Mouse (Mus musculus): ENCODE data around the gene Hbp1. TPM values are rescaled to one million over a fixed set of nuclear protein-coding genes. Genes with fewer than 3 reads are reported as not detected.

Gene Hbp1
- 109 and 113 TPM in 2 replicates for polyA plus RNA-seq (2015; fragmentation: Nextera tagmentation; extraction: Ambion mirVana)

DNA sequence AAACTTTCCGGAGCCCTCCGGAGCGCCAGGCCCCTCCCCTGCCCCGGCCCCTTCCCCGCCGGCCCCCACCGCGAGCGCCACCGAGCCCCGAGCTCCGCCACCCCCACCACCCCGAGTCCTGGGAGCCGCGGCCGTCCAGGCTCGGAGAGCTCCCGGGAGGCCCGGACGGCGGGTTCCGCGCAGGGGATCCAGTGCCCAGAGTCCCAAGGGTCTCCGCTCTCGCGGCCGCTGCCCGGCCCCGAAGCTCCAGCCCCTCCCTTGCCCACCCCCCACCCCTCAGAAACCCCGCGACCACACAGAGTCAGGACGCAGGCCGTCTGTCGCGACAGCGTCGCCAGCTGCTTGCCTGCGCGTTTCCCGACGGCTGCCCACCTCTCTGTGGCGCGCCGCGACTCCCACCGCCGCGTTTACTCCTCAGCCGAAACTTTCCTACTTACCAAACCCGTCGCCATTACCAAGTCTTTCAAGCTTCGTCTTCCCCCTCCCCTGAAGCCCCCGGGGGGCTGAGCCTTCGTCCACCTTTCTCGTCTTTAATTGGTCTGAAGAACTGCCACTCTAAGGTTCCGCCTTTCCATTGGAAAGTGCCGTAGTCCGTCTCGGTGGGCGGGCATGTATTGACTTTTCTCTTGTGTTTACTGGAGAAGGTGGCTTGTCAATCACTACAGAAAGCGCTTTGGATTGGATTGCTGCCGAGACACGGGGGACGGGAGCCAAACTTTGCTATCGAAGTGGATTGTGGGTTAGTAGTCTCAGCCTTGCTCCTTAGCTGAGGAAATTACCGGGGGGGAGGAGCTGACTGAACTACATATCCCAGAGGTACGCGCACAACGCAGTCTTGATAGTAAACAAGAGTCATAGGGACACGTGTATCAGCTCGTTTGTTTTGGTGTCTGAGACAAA, at the start of gene Hbp1:
TSS of gene Hbp1 (minus strand) at position 777 of the 900 bp plus-strand sequence.
- Histone ChIP-seq H3K4me3 (replicated peaks) (peak within 1 kb of the TSS; percentile 89), H3K4me2 (peak within 1 kb of the TSS; percentile 73), H3K9me3 (replicated peaks) (no peaks in the 10 kb centered on the region), H3K36me3 (no peaks in the 10 kb centered on the region), H3K27ac (peak within 1 kb of the TSS; percentile 100), H3K4me1 (peaks cover 4% of the 10 kb centered on the region), H3K9ac (peak within 1 kb of the TSS; percentile 92), H3K27me3 (no peaks in the 10 kb centered on the region)
- under 1% methylated on average over 63 of the region's 71 CpGs for WGBS
- peak; percentile 96 for ATAC-seq (replicated peaks; ENCODE audit: low FRiP score)

DNA sequence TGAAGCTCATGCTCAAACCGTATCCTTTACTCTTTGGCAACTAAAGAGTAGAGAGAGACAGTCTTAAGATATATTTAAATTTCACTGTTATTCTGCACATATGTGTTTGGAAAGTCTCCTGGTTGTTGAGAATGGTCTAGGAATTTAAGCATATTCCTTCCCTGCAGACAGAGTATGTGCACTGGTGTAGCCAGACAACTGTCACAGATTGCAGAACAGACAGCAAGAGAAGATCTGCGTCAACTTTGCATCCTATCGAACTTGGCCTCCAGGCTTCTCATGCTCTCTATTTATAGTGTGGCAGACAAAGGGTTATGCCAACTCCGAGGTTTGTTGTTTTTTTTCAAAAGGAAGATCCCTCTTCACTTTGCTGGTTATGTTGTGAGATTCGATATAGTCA, 48.4 kb upstream of the Hbp1 start:
- Histone ChIP-seq H3K27ac (no peak overlapping the region), H3K9ac (no peak overlapping the region), H3K4me1 (0 out of 2 replicates have a peak, but pooled peaks cover 3% of the 10 kb centered on the region), H3K27me3 (no peaks in the 10 kb centered on the region), H3K4me2 (no peak overlapping the region), H3K9me3 (replicated peaks) (no peaks in the 10 kb centered on the region), H3K4me3 (replicated peaks) (no peak overlapping the region), H3K36me3 (no peaks in the 10 kb centered on the region)
- no peak for ATAC-seq (replicated peaks; ENCODE audit: low FRiP score)
- 81% methylated on average over 5 of the region's 5 CpGs for WGBS

DNA sequence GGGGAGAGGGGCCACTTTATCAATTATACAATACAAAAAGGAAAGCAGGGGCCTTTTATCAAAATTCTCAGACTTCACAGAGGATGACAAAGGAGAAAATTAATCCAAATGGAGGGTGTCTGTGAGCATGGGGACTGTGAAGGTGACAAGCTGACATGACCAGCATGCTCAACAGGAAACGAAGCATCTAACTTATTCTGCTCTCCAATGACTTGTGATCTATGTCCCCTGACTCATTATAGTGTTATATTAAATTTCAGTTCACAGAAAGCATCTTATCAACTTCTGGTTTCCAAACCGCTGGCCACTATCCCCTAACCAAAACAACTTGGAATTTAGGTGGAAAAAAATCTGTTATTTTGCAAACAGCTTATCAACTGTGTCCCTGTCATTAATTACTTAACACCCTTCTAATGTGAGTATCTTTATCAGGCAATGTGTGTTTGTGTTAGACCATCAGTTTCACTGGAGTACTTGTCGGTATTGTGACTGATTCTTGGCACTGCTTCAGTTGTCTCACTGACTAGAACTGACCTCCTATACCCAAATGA, 47.1 kb upstream of the Hbp1 start:
- 40% methylated on average over 3 of the region's 3 CpGs for WGBS
- no peak overlapping the region for H3K27ac ChIP-seq
- H3K9ac ChIP-seq: no peak overlapping the region
- H3K36me3 ChIP-seq: no peaks in the 10 kb centered on the region
- no peak for ATAC-seq (replicated peaks; ENCODE audit: low FRiP score)
- no peaks in the 10 kb centered on the region for H3K9me3 ChIP-seq (replicated peaks)
- H3K4me2 ChIP-seq: no peak overlapping the region
- H3K4me1 ChIP-seq: 0 out of 2 replicates have a peak, but pooled peaks cover 3% of the 10 kb centered on the region
- no peak overlapping the region for H3K4me3 ChIP-seq (replicated peaks)
- no peaks in the 10 kb centered on the region for H3K27me3 ChIP-seq

DNA sequence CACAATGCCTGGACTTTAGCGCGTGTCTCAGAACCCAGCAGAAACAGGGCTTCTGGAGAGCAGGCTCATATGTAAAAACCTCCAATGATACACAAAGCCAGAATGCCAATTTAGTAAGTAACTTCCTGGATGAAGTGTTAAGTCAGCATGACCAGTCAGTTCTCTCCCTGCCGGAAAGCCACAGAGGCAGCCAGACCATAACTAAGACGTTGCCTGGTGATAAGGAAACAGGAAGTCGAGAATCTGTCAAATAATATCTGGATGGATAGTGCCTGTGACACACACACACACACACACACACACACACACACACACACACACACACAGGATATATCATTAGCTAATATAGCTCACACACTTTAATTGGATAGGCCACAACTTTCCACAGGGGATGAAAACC, 46.5 kb upstream of the Hbp1 start:
- Histone ChIP-seq H3K9me3 (replicated peaks) (no peaks in the 10 kb centered on the region), H3K4me2 (no peak overlapping the region), H3K9ac (no peak overlapping the region), H3K36me3 (no peaks in the 10 kb centered on the region), H3K4me3 (replicated peaks) (no peak overlapping the region), H3K4me1 (0 out of 2 replicates have a peak, but pooled peaks cover 3% of the 10 kb centered on the region), H3K27me3 (no peaks in the 10 kb centered on the region), H3K27ac (no peak overlapping the region)
- WGBS: 54% methylated on average over 5 of the region's 5 CpGs
- ATAC-seq (replicated peaks; ENCODE audit: low FRiP score): peak; percentile 60

DNA sequence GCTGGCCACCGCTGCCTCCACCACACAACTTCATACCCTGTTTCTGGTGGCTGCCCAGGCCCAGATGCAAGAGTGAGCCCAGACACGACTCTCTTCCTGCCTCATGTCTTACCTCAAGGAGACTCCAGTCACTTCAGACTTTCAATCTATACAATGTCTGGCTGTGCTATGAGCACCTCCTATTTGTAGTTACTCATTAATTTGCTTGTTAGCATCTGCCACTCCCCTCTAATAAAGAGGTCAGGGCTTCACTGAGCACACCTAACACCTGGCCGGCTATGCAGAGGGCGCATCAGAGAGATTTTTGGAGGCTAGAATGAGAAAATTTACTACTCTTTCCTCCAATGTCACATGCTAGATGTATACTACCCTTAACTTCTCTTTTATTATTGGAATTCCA, 40.2 kb upstream of the Hbp1 start:
- Histone ChIP-seq H3K4me2 (no peak overlapping the region), H3K4me3 (replicated peaks) (no peak overlapping the region), H3K27me3 (no peaks in the 10 kb centered on the region), H3K9ac (no peak overlapping the region), H3K9me3 (replicated peaks) (no peaks in the 10 kb centered on the region), H3K36me3 (no peaks in the 10 kb centered on the region), H3K4me1 (0 out of 2 replicates have a peak, but pooled peaks cover 3% of the 10 kb centered on the region), H3K27ac (no peak overlapping the region)
- ATAC-seq (replicated peaks; ENCODE audit: low FRiP score): no peak
- WGBS: 72% methylated on average over 4 of the region's 4 CpGs

DNA sequence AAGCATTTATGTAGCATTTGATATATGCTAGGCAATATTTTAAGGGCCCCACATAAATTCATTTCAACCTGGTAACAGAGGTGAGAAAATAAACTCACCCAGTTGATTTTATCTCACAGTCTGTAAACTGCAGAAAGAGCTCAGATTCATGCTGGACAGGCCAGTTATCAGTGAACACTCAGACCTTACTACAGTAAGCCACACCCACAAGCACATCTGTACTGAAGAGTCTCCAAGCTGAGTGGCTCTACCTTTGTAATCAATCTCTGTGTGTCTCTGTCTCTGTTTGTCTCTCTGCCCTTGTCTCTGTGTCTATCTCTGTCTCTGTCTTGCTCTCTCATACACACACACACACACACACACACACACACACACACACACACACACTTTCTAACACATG, 39.4 kb upstream of the Hbp1 start:
- H3K36me3 ChIP-seq: no peaks in the 10 kb centered on the region
- H3K9ac ChIP-seq: no peak overlapping the region
- no peaks in the 10 kb centered on the region for H3K27me3 ChIP-seq
- no peak overlapping the region for H3K27ac ChIP-seq
- no peak overlapping the region for H3K4me2 ChIP-seq
- H3K4me3 ChIP-seq (replicated peaks): no peak overlapping the region
- no peaks in the 10 kb centered on the region for H3K9me3 ChIP-seq (replicated peaks)
- ATAC-seq (replicated peaks; ENCODE audit: low FRiP score): no peak
- peaks cover 6% of the 10 kb centered on the region for H3K4me1 ChIP-seq

DNA sequence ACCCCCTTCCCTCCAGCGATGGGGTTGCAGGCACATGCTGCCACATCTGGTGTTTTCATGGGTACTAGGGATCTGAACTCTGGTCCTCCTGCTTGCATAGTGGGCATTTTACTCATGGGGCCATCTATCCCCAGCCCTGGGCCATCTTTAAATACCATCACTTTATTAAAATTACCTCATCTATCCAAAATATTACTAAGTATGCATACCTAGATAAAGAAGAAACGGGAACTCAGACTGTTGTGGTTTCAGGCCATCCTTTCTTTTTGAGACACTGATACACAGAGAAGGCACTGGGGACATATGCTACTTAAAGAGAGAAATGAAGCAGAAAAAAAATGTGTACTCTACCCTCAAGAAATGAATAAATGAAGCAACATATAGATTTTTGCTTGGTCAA, 36.1 kb upstream of the Hbp1 start:
- H3K9ac ChIP-seq: no peak overlapping the region
- peaks cover 9% of the 10 kb centered on the region for H3K4me1 ChIP-seq
- WGBS: 98% methylated on average over 2 of the region's 2 CpGs
- no peaks in the 10 kb centered on the region for H3K36me3 ChIP-seq
- ATAC-seq (replicated peaks; ENCODE audit: low FRiP score): no peak
- no peak overlapping the region for H3K27ac ChIP-seq
- no peaks in the 10 kb centered on the region for H3K9me3 ChIP-seq (replicated peaks)
- H3K4me3 ChIP-seq (replicated peaks): no peak overlapping the region
- H3K27me3 ChIP-seq: no peaks in the 10 kb centered on the region
- no peak overlapping the region for H3K4me2 ChIP-seq

DNA sequence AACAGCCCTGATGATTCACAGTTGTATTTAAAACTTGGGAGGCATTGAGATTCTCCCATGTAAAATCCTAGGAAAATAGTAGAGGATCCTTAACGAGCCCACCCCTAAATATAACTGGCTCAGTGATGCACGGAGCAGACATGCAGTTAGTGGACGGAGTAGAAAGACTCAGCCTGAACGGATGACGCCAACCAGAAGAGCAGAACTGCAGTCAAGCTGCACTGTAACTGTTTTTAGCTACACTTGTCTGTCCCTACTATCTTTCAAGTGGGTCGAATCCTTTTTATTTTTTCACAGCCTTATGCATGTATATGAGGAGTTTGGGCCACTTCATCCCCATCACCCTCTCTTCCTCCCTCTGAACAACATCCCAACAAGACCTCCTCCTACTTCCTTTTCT, 35.4 kb upstream of the Hbp1 start:
- Histone ChIP-seq H3K9ac (no peak overlapping the region), H3K4me3 (replicated peaks) (no peak overlapping the region), H3K4me1 (peaks cover 9% of the 10 kb centered on the region), H3K4me2 (no peak overlapping the region), H3K36me3 (no peaks in the 10 kb centered on the region), H3K9me3 (replicated peaks) (no peaks in the 10 kb centered on the region), H3K27ac (no peak overlapping the region), H3K27me3 (no peaks in the 10 kb centered on the region)
- WGBS: 91% methylated on average over 6 of the region's 6 CpGs
- ATAC-seq (replicated peaks; ENCODE audit: low FRiP score): no peak

DNA sequence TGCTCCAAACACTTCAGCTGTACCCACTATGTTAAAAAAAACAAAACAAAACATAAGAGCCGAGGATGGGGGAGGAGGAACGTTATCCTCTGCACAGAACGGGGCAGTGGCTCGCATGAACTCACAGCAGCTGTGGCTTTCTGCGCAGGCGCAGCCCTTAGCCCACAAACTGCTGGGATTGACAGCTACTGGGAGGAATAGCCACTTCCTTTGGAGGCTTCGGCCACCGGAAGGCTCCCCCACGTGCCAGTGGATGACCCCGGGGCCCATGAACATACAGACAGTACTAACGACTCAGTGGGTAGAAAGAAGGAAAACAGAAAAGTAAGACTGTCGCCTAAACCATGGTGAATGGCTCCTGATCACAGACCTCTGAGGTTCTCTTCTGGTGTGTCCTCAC, 34.3 kb upstream of the Hbp1 start:
- H3K4me1 ChIP-seq: peaks cover 9% of the 10 kb centered on the region
- H3K27me3 ChIP-seq: no peaks in the 10 kb centered on the region
- no peak overlapping the region for H3K9ac ChIP-seq
- 0 out of 2 replicates have a peak overlapping the region, but pooled peaks have one; percentile 1 for H3K4me2 ChIP-seq
- no peak overlapping the region for H3K4me3 ChIP-seq (replicated peaks)
- H3K36me3 ChIP-seq: no peaks in the 10 kb centered on the region
- no peak; the same call in 1 of the 2 replicates for ATAC-seq (replicated peaks; ENCODE audit: low FRiP score)
- WGBS: 29% methylated on average over 12 of the region's 12 CpGs
- H3K9me3 ChIP-seq (replicated peaks): no peaks in the 10 kb centered on the region
- no peak overlapping the region for H3K27ac ChIP-seq

DNA sequence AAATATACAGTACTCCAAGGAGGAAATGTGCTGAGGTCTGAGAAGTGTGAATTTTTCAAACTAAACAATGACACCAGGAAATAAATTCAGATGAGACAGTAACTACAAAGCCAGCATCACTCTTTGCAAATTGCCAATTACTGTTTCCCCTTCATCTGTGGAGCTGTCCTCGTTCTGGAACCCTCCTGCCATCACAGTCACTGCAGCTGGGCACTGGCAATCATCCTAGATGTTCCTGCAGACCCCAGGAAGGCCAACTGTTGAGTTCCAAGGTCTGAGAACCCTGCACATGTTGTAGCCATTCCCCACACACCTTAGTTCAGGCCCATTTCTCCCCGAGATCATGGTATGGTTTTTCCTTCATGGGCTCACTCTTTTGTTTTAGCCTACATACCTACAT, 33.9 kb upstream of the Hbp1 start:
- Histone ChIP-seq H3K36me3 (no peaks in the 10 kb centered on the region), H3K9me3 (replicated peaks) (no peaks in the 10 kb centered on the region), H3K4me3 (replicated peaks) (no peak overlapping the region), H3K9ac (no peak overlapping the region), H3K27ac (no peak overlapping the region), H3K4me1 (peaks cover 9% of the 10 kb centered on the region), H3K4me2 (0 out of 2 replicates have a peak overlapping the region, but pooled peaks have one; percentile 1), H3K27me3 (no peaks in the 10 kb centered on the region)
- WGBS: 65% methylated on average over 2 of the region's 2 CpGs
- no peak for ATAC-seq (replicated peaks; ENCODE audit: low FRiP score)

DNA sequence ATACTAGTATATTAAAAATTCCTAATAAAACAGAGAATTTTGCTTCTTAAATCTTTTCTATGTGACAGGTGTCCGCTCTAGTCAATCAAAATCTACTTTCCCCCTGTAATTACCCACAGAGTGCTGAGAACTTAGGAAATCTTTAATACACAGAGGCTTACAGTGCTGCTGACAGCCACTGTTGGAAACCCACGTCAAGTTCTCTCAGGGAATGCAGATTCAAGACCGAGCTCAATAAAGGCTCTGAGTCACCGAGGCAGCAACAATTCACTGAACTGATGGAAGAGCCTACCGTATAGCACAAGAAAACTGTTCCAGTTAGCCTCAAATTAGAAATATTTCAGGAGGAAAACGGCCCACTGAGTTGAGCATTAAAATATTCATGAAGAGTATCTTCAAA, 33.4 kb upstream of the Hbp1 start:
- Histone ChIP-seq H3K4me1 (peaks cover 6% of the 10 kb centered on the region), H3K9ac (no peak overlapping the region), H3K9me3 (replicated peaks) (no peaks in the 10 kb centered on the region), H3K27me3 (no peaks in the 10 kb centered on the region), H3K27ac (no peak overlapping the region), H3K36me3 (no peaks in the 10 kb centered on the region), H3K4me2 (no peak overlapping the region), H3K4me3 (replicated peaks) (no peak overlapping the region)
- no peak for ATAC-seq (replicated peaks; ENCODE audit: low FRiP score)
- WGBS: 88% methylated on average over 6 of the region's 6 CpGs

DNA sequence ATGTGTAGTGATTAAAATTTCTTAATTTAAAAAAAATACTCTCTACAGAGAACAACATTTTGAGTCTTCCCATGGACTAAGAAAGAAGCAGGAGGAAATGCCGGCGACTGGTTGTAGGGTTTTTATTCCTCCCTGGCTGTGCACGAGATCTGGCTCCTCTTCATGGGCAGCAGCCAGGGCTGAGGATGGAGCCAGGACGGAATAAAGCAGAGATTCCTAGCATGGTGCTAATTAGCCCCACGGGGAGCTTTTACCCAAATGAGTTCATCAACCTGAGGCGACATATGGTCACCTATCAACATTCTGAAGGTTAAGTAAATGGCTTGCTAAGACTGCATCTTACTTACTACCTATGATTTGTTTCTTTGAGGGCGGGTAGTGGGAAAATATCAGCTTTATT, 32.9 kb upstream of the Hbp1 start:
- no peak overlapping the region for H3K27ac ChIP-seq
- no peak for ATAC-seq (replicated peaks; ENCODE audit: low FRiP score)
- WGBS: 65% methylated on average over 7 of the region's 7 CpGs

More for the DNA sequence above, 32.9 kb upstream of the Hbp1 start:
- Histone ChIP-seq H3K36me3 (no peaks in the 10 kb centered on the region), H3K4me1 (peaks cover 6% of the 10 kb centered on the region), H3K9ac (no peak overlapping the region), H3K4me3 (replicated peaks) (no peak overlapping the region), H3K4me2 (no peak overlapping the region), H3K9me3 (replicated peaks) (no peaks in the 10 kb centered on the region), H3K27me3 (no peaks in the 10 kb centered on the region)

All from kidney, embryonic 15.5 days (tissue).